Mouse (Mus musculus): ENCODE measurements around the gene Ppm1a.

- TF ChIP-seq CTCF (IDR thresholded peaks at IDR 0.05) (no peak), EP300 (IDR thresholded peaks at IDR 0.05) (no peak)
Observed at GRCm38 (mm10) chr12:72763156-72763555, 5.9 kb downstream of the Ppm1a start.
